Mouse (Mus musculus) 3134 (cell line): ENCODE measurements at regions not wholly inside any gene's neighbourhood (a gene's known extent, or its start where the extent isn't known, plus 50 kb on each side); places are given as distances from the start of the nearest gene placed in this dataset.

Experiments used
- DNase-seq: peaks from one replicate; pipeline ENCODE4 v3.0.0-alpha.2; 2011; ENCODE audit warnings: low spot score; ENCODE audit not compliant: insufficient read length; ENCODE audit errors: extremely low read depth

- DNase-seq = no peak
Observed at GRCm38 (mm10) chr7:94116899-94117521, 1037.3 kb downstream of the Fam181b start.

DNA sequence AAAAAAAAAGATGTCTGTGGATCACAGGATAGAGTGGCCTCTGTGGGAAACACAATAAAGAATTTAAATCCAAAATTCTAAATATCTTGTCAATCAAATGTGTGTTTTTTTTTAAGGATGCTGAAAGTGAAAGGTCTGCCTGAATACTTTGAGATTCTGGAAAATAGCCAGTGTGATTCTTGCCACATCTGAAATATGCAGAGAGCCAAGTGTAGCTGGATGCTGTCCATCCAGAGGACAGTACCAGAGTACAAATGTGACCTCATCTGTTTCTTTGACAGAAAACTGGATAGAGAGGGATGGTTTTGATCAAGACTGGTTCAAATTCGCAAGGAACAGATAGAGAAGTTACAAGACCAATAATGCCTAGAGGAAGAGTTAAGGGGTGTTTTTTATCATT is 1044.1 kb downstream of the Fam181b start:
- no peak for DNase-seq

DNA sequence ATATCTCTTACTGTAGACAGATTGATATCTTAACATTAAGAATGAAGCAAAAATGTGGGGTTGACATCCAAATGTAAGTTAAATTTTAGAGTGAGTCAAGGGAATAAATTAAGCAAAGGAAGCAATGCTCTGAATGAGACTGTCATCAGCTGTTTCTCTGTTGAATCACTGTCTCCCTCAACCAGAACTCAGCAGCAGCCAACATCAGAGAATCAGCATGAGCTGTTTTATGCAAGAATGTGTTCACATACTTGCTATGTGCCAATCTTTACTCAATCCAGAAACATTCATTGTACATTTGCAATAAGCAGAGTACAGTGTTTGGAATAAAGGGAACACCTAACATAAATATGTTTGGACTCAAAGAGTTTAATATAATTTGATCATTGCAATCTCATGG is 1074.6 kb downstream of the Fam181b start:
- DNase-seq = peak; percentile 41

- no peak for DNase-seq
Observed at GRCm38 (mm10) chr7:94155458-94155857, 1075.8 kb downstream of the Fam181b start.

DNA sequence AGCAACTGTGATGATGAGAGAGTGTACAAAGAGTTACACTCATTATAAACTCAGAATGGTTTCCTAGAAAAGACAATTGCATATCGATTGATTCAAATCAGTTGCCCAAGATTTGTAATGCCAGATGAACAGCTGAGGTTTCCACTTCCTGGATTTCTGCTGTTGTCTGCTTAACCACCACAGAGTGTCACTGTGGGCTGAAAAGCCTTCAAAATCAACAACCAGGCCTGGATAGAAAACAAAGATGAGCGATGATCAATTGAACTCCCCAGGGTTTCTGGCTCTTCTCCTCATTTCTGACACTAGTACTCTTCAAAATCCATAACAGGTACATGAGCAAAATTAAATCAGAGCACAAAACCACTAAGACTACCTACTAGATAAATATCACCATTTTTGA is 1100.4 kb downstream of the Fam181b start:
- DNase-seq = no peak

GRCm38 (mm10) chr7:94212341-94212740 is 1132.7 kb downstream of the Fam181b start:
- no peak for DNase-seq

DNA sequence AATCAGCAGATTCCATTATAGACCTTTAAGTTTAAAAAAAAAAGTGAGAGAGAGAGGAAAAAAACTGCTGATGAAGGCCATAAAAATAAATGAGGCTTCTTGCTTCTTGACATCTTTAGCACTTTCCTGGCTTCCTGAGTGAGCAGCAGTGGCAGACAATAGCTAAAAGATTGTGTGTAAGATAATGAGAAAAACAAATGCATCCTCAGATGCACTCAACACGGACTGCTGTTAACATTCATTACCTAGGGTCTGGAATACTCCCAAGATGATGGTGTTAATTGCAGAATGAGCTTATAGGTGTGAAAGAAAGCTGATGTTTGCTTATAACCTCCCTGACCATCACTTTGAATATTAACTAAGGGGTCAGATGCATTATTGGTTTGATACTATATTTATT is 1147.8 kb downstream of the Fam181b start:
- no peak for DNase-seq

DNA sequence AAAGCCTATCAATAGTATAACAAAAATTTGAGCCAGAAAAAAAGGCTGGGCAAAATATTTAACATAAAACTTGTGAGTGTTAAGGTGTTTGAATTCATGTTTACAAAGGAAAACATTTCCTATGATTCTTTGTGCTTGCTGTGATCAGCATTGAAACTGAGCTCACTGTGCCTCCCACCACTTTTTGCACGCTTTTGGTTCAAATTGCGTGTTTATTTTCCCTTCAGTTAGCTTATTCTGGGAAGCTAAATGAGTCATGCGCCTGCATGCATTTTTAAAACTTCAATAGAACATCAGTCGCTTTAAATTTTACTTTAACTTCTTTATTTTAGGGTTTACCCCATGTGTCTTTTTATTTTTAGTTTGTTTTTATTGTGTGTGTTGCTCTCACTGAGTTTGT is 1154.0 kb downstream of the Fam181b start:
- no peak for DNase-seq

GRCm38 (mm10) chr7:94249501-94249900 is 1169.8 kb downstream of the Fam181b start:
- DNase-seq = no peak

DNA sequence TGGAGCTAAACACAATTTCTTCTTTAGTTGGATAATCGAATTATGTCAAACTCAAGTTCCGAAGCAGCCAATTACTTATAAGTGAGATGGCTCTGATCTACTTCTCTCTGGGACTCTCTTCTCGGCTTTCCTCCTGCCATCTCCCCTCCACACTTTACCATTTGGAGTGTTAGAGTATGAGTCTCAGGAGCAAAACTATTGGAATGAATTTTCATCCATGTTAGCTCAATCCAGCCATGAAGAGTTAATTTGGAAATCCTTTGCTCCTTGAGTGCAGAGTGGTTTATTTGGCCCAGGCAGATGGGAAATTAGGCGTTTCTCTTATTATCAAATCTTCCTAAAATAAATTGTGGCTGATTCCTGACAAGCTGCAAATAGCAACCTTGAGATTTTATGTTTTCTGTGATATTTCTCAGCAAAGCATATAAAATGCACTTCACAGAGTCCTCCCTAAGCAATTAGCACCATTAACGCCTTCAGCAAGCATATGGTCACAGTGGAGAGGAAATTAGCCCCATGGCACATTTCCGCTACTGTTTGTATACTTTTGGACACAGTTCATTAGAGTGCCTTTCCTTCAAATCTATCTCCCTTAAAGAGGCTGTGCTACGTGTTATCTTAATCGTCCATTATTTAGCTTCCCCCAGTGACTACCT is 1189.1 kb downstream of the Fam181b start:
- DNase-seq = no peak

DNA sequence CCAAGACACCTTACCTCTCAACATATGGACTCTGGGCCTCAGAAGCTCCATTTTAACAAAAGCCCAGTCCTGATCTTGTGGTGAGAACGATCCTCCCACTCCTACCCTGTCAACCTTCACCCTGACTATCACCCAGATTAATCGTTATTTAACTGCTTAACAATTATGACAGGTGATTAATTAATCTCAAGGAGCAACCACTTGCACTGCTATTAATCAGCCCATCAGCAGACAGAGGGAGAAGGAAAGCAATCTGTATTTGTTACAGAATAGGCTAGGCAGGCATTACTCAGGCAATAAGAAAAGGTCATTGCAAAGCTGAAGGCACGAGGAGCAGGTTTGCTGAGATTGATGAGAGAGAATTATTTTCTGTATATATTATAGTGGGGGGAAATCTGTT is 1201.9 kb downstream of the Fam181b start:
- DNase-seq = no peak

- no peak for DNase-seq
Observed at GRCm38 (mm10) chr7:94282010-94282409, 1202.3 kb downstream of the Fam181b start.

- DNase-seq = no peak
Observed at GRCm38 (mm10) chr7:94283031-94283609, 1203.5 kb downstream of the Fam181b start.

- DNase-seq = no peak
Observed at GRCm38 (mm10) chr7:94305602-94306001, 1225.9 kb downstream of the Fam181b start.

GRCm38 (mm10) chr7:94314983-94315642 is 1235.4 kb downstream of the Fam181b start:
- DNase-seq = no peak

DNA sequence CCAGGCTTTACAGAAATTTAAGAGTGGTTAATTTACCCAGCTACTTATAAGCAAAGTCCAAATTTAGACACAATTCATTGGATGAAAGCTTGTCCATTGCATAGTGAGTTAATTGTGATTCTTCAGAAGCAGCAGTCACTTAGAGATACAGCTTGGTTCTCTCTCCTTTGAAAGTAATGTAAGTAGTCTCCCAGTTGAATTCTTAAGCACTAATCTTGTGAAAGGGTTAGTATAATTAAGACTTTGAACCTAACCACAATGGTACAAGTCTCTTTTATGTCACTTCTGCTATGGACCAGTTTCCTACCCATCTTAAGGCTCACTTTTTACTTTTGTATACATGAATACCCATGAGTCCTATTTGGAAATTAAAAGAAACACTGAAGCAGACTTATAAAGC is 1252.9 kb downstream of the Fam181b start:
- no peak for DNase-seq
